Mouse (Mus musculus) macrophage (primary cell): ENCODE results near the gene Safb2. TPM values are rescaled to one million over a fixed set of nuclear protein-coding genes. Genes with fewer than 3 reads are reported as not detected.
"Not testable (repeated sequence)": the region's sequence is repeated elsewhere in the genome, so short reads cannot be mapped to it uniquely, and the experiment has no call there.

Experiments
- H3K27ac ChIP-seq: fragments of 350-480 bp; formaldehyde crosslinking; 2 replicates; pipeline ENCODE4 v1.9.0; 2021
- H3K36me3 ChIP-seq: fragments of 350-480 bp; formaldehyde crosslinking; 2 replicates; pipeline ENCODE4 v1.9.0; 2021; ENCODE audit errors: inconsistent target
- H3K4me3 ChIP-seq: fragments of 350-480 bp; formaldehyde crosslinking; 2 replicates; pipeline ENCODE4 v1.9.0; 2021; ENCODE audit errors: inconsistent target
- H3K79me2 ChIP-seq: fragments of 350-480 bp; formaldehyde crosslinking; 2 replicates; pipeline ENCODE4 v1.9.0; 2021; ENCODE audit errors: inconsistent target
- WGBS: methylation state at CpG from one replicate; pipeline ENCODE4 v1.1.7; 2026; ENCODE audit warnings: inconsistent platforms; ENCODE audit not compliant: missing documents; 5-methylcytosine and 5-hydroxymethylcytosine counted together
- polyA plus RNA-seq: library from polyadenylated mRNA; stranded (reverse); fragments of 250-400 nt; gene quantifications from 3 replicates; pipeline ENCODE4 v1.2.4, GENCODE M21; 2018; ENCODE audit warnings: inconsistent platforms

The Safb2 gene
- polyA plus RNA-seq, 1 experiment from 2014 or later, result 115 TPM

- peaks cover 40% of the 10 kb centered on the region for H3K36me3 ChIP-seq
- H3K4me3 ChIP-seq, result peak overlapping the region; percentile 62
- peaks cover 54% of the 10 kb centered on the region for H3K79me2 ChIP-seq
- WGBS, result 30% methylated on average over 14 of the region's 14 CpGs
- no peak overlapping the region for H3K27ac ChIP-seq
Observed at GRCm38 (mm10) chr17:56614391-56615135, 30.2 kb upstream of the Safb2 start.

- Histone ChIP-seq H3K4me3 (peak overlapping the region; percentile 62), H3K27ac (0 out of 2 replicates have a peak overlapping the region, but pooled peaks have one; percentile 15), H3K79me2 (peaks cover 58% of the 10 kb centered on the region), H3K36me3 (peaks cover 34% of the 10 kb centered on the region)
- WGBS, result 3% methylated on average over 18 of the region's 26 CpGs
Observed at GRCm38 (mm10) chr17:56613893-56614292, 29.5 kb upstream of the Safb2 start.

- H3K36me3 ChIP-seq, result peaks cover 28% of the 10 kb centered on the region
Observed at GRCm38 (mm10) chr17:56613236-56613844, 29.0 kb upstream of the Safb2 start, which contains the start of gene Rpl36. Rpl36 (plus strand) TSS chr17:56613416.

GRCm38 (mm10) chr17:56612565-56612939 is 28.2 kb upstream of the Safb2 start:
- peaks cover 64% of the 10 kb centered on the region for H3K79me2 ChIP-seq
- peaks cover 22% of the 10 kb centered on the region; the same call in 1 of the 2 replicates for H3K36me3 ChIP-seq
- not testable (repeated sequence) for H3K27ac ChIP-seq, H3K4me3 ChIP-seq
- WGBS, result 92% methylated on average over 10 of the region's 10 CpGs

More at GRCm38 (mm10) chr17:56613236-56613844, 29.0 kb upstream of the Safb2 start, which contains the start of gene Rpl36:
- Histone ChIP-seq H3K4me3 (peak within 1 kb of the TSS; percentile 62), H3K79me2 (peaks cover 64% of the 10 kb centered on the region), H3K27ac (0 out of 2 replicates have a peak within 1 kb of the TSS, but pooled peaks have one; percentile 15)
- WGBS, result under 1% methylated on average over 52 of the region's 52 CpGs

GRCm38 (mm10) chr17:56611861-56612564 is 27.6 kb upstream of the Safb2 start:
- no peak overlapping the region for H3K4me3 ChIP-seq

GRCm38 (mm10) chr17:56611323-56611722 is 26.9 kb upstream of the Safb2 start:
- WGBS, result 44% methylated on average over 2 of the region's 2 CpGs
- no peak overlapping the region for H3K4me3 ChIP-seq

More at GRCm38 (mm10) chr17:56611861-56612564, 27.6 kb upstream of the Safb2 start:
- Histone ChIP-seq H3K27ac (no peak overlapping the region), H3K36me3 (peaks cover 20% of the 10 kb centered on the region; the same call in 1 of the 2 replicates), H3K79me2 (peaks cover 59% of the 10 kb centered on the region)
- WGBS, result 39% methylated on average over 14 of the region's 14 CpGs

GRCm38 (mm10) chr17:56609452-56610171 is 25.2 kb upstream of the Safb2 start, which contains the start of gene 2410015M20Rik:
2410015M20Rik (minus strand) TSS chr17:56609771.
- peak within 1 kb of the TSS; percentile 92 for H3K4me3 ChIP-seq
- H3K27ac ChIP-seq, result peak within 1 kb of the TSS; percentile 67
- H3K79me2 ChIP-seq, result peaks cover 35% of the 10 kb centered on the region
- peaks cover 23% of the 10 kb centered on the region for H3K36me3 ChIP-seq
- WGBS, result under 1% methylated on average over 38 of the region's 44 CpGs

More at GRCm38 (mm10) chr17:56611323-56611722, 26.9 kb upstream of the Safb2 start:
- peaks cover 52% of the 10 kb centered on the region for H3K79me2 ChIP-seq
- no peak overlapping the region for H3K27ac ChIP-seq
- peaks cover 20% of the 10 kb centered on the region; the same call in 1 of the 2 replicates for H3K36me3 ChIP-seq

- 32% methylated on average over 5 of the region's 5 CpGs for WGBS
- H3K79me2 ChIP-seq, result peaks cover 26% of the 10 kb centered on the region; the same call in 1 of the 2 replicates
- H3K36me3 ChIP-seq, result peaks cover 32% of the 10 kb centered on the region
- peak overlapping the region; percentile 92 for H3K4me3 ChIP-seq
- H3K27ac ChIP-seq, result peak overlapping the region; percentile 67; the same call in 1 of the 2 replicates
Observed at GRCm38 (mm10) chr17:56608699-56609098, 24.3 kb upstream of the Safb2 start.

GRCm38 (mm10) chr17:56607521-56608062 is 23.2 kb upstream of the Safb2 start:
- Histone ChIP-seq H3K79me2 (peaks cover 22% of the 10 kb centered on the region; the same call in 1 of the 2 replicates), H3K4me3 (no peak overlapping the region), H3K36me3 (peaks cover 42% of the 10 kb centered on the region), H3K27ac (no peak overlapping the region)
- WGBS, result 96% methylated on average over 2 of the region's 3 CpGs

- WGBS, result 95% methylated on average over 8 of the region's 9 CpGs
- peaks cover 61% of the 10 kb centered on the region for H3K36me3 ChIP-seq
- H3K79me2 ChIP-seq, result peaks cover 19% of the 10 kb centered on the region; the same call in 1 of the 2 replicates
- no peak overlapping the region for H3K4me3 ChIP-seq
- no peak overlapping the region for H3K27ac ChIP-seq
Observed at GRCm38 (mm10) chr17:56605431-56605830, 21.0 kb upstream of the Safb2 start.

- 93% methylated on average over 3 of the region's 3 CpGs for WGBS
- H3K4me3 ChIP-seq, result no peak overlapping the region
- H3K27ac ChIP-seq, result no peak overlapping the region
- H3K36me3 ChIP-seq, result peaks cover 70% of the 10 kb centered on the region
- peaks cover 13% of the 10 kb centered on the region; the same call in 1 of the 2 replicates for H3K79me2 ChIP-seq
Observed at GRCm38 (mm10) chr17:56604422-56604821, 20.0 kb upstream of the Safb2 start.

GRCm38 (mm10) chr17:56604070-56604380 is 19.6 kb upstream of the Safb2 start:
- 95% methylated on average over 9 of the region's 9 CpGs for WGBS
- Histone ChIP-seq H3K79me2 (peaks cover 11% of the 10 kb centered on the region; the same call in 1 of the 2 replicates), H3K4me3 (no peak overlapping the region), H3K36me3 (peaks cover 72% of the 10 kb centered on the region), H3K27ac (no peak overlapping the region)

- peaks cover 5% of the 10 kb centered on the region; the same call in 1 of the 2 replicates for H3K79me2 ChIP-seq
- H3K36me3 ChIP-seq, result peaks cover 72% of the 10 kb centered on the region
- no peak overlapping the region for H3K4me3 ChIP-seq
- H3K27ac ChIP-seq, result no peak overlapping the region
- WGBS, result 97% methylated on average over 21 of the region's 28 CpGs
Observed at GRCm38 (mm10) chr17:56603186-56604069, 19.0 kb upstream of the Safb2 start.
